Mouse (Mus musculus): ENCODE measurements around the gene Gm4131. TPM values are rescaled to one million over a fixed set of nuclear protein-coding genes. Genes with fewer than 3 reads are reported as not detected.

The Gm4131 gene
- not detected in 2 replicates for polyA plus RNA-seq (2012; rRNA removed)

GRCm38 (mm10) chr14:62566821-62567220 lies at the start of gene Gm4131:
Gm4131 (minus strand) TSS chr14:62566921.

GRCm38 (mm10) chr14:62555309-62555829 lies 11.4 kb downstream of the Gm4131 start, which contains the start of gene Fam124a:
Fam124a (plus strand) TSS chr14:62555737.

GRCm38 (mm10) chr14:62456239-62456747 lies 110.4 kb downstream of the Gm4131 start, which contains the start of gene Gucy1b2:
Gucy1b2 (minus strand) TSS chr14:62456289.

Other genes starting within 250 kb of the Gm4131 start
- 0.01 TPM in 1 of 2 replicates, not detected in the other for gene Gucy1b2, start 110.6 kb downstream of the Gm4131 start, polyA plus RNA-seq (2012; rRNA removed)
- gene Fam124a, start 11.2 kb downstream of the Gm4131 start, polyA plus RNA-seq (2012; rRNA removed): 3.0 and 3.4 TPM in 2 replicates
- gene Serpine3, start 96.7 kb upstream of the Gm4131 start, polyA plus RNA-seq (2012; rRNA removed): not detected in 2 replicates
- 6.3 and 7.3 TPM in 2 replicates for gene Ints6, start 194.2 kb upstream of the Gm4131 start, polyA plus RNA-seq (2012; rRNA removed)

Measured in liver, embryonic 18 days (tissue).